In the genomic region with DNA sequence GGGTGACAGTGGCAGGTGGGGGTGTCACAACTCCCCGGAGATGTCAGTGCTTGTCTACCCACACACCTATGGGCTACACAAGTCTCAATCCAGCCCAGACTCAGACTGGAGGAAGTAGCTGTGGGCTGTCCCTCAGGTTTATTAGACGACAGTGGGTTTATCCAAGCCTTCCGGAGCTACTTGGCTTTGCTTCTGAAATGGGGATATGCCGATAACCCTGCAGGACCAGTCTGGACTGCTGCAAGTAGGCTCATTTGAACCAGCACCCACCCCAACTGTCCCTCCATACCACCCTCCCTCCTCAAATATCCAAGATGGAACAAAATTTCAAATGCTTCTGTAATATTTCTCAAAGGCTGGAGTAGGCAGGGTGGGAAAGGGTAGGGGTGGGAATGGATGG, we compare ENCODE assay signal across 10 mouse cellular contexts. TPM values are rescaled to one million over a fixed set of nuclear protein-coding genes. Genes with fewer than 3 reads are reported as not detected.
A peak's percentile ranks its signal among the peaks of the same experiment; 100 is the strongest.
DNase-seq lines count a peak whose midpoint lies in the region; ATAC-seq and TF ChIP-seq lines count a peak whose summit lies in the region.
"Had no signal": no experiment of that assay in that cellular context is flagged by ENCODE, and none has a peak within 500 bp of the region (broad histone marks: within the 10 kb centered on the region; RNA-seq: fewer than 3 reads in every experiment).

No protein-coding gene starts in this region.

- TF ChIP-seq CTCF in kidney, postnatal 0 days (IDR thresholded peaks at IDR 0.05; ENCODE audit: low read depth), result no peak

- H3K27me3 ChIP-seq in heart, embryonic 10.5 days (ENCODE audit: insufficient read depth, poor library complexity, severe bottlenecking), result peaks cover 85% of the 10 kb centered on the region
- H3K27me3 ChIP-seq in heart, embryonic 11.5 days (ENCODE audit: control insufficient read depth, insufficient read depth, low read length), result peaks cover 28% of the 10 kb centered on the region
- no peaks in the 10 kb centered on the region for H3K27me3 ChIP-seq in kidney, postnatal 0 days (ENCODE audit: insufficient read depth, low read length)
- H3K27me3 ChIP-seq in neural tube, embryonic 11.5 days (ENCODE audit: control insufficient read depth, insufficient read depth, low read length), result no peaks in the 10 kb centered on the region
- H3K27me3 ChIP-seq in neural tube, embryonic 15.5 days (replicated peaks), result no peaks in the 10 kb centered on the region
- H3K27me3 ChIP-seq in midbrain, embryonic 11.5 days (ENCODE audit: control insufficient read depth, insufficient read depth, low read length), result no peaks in the 10 kb centered on the region
- H3K27me3 ChIP-seq: hindbrain, embryonic 15.5 days had no signal

- no peaks in the 10 kb centered on the region for H3K36me3 ChIP-seq in heart, embryonic 10.5 days
- H3K36me3 ChIP-seq in heart, embryonic 11.5 days (ENCODE audit: control insufficient read depth, insufficient read depth, low read length), result no peaks in the 10 kb centered on the region
- H3K36me3 ChIP-seq in kidney, postnatal 0 days (ENCODE audit: insufficient read depth, low read length), result no peaks in the 10 kb centered on the region
- H3K36me3 ChIP-seq in neural tube, embryonic 11.5 days (ENCODE audit: control insufficient read depth, insufficient read depth, low read length), result no peaks in the 10 kb centered on the region
- H3K36me3 ChIP-seq in neural tube, embryonic 15.5 days, result no peaks in the 10 kb centered on the region
- no peaks in the 10 kb centered on the region for H3K36me3 ChIP-seq in midbrain, embryonic 11.5 days (ENCODE audit: control insufficient read depth, insufficient read depth, low read length)
- H3K36me3 ChIP-seq: hindbrain, embryonic 15.5 days; limb, embryonic 13.5 days had no signal

- ATAC-seq in heart, embryonic 11.5 days (replicated peaks; ENCODE audit: insufficient number of reproducible peaks, low FRiP score, low TSS enrichment), result no peak
- no peak for ATAC-seq in kidney, postnatal 0 days (replicated peaks; ENCODE audit: low FRiP score, low read depth)
- ATAC-seq in neural tube, embryonic 11.5 days (ENCODE audit: insufficient read depth, low FRiP score, low TSS enrichment), result no peak
- no peak for ATAC-seq in neural tube, embryonic 15.5 days (ENCODE audit: low FRiP score)
- ATAC-seq in midbrain, embryonic 11.5 days (ENCODE audit: low FRiP score), result no peak

- H3K4me3 ChIP-seq in heart, embryonic 10.5 days, result no peak overlapping the region
- no peak overlapping the region for H3K4me3 ChIP-seq in heart, embryonic 11.5 days (ENCODE audit: low read depth, low read length)
- H3K4me3 ChIP-seq in kidney, postnatal 0 days (replicated peaks; ENCODE audit: low read depth, low read length), result no peak overlapping the region
- no peak overlapping the region for H3K4me3 ChIP-seq in neural tube, embryonic 11.5 days (ENCODE audit: low read depth, low read length)
- H3K4me3 ChIP-seq in neural tube, embryonic 15.5 days (replicated peaks), result no peak overlapping the region
- H3K4me3 ChIP-seq in midbrain, embryonic 11.5 days (ENCODE audit: low read depth, low read length), result no peak overlapping the region
- H3K4me3 ChIP-seq: hindbrain, embryonic 15.5 days; limb, embryonic 13.5 days had no signal

- no peaks in the 10 kb centered on the region for H3K9me3 ChIP-seq in heart, embryonic 10.5 days
- H3K9me3 ChIP-seq in heart, embryonic 11.5 days (replicated peaks; ENCODE audit: control insufficient read depth, low read length), result no peaks in the 10 kb centered on the region
- H3K9me3 ChIP-seq in kidney, postnatal 0 days (replicated peaks; ENCODE audit: low read length), result no peaks in the 10 kb centered on the region
- H3K9me3 ChIP-seq in neural tube, embryonic 11.5 days (ENCODE audit: control insufficient read depth, low read length), result no peaks in the 10 kb centered on the region
- H3K9me3 ChIP-seq in neural tube, embryonic 15.5 days (replicated peaks), result no peaks in the 10 kb centered on the region
- H3K9me3 ChIP-seq in midbrain, embryonic 11.5 days (ENCODE audit: control insufficient read depth, low read length), result no peaks in the 10 kb centered on the region
- H3K9me3 ChIP-seq: hindbrain, embryonic 15.5 days; limb, embryonic 13.5 days had no signal

- DNase-seq in heart, embryonic 10.5 days (ENCODE audit: low spot score), result no peak
- no peak for DNase-seq in kidney, postnatal 0 days (ENCODE audit: low spot score)
- DNase-seq in kidney, adult 9 months, result no peak
- DNase-seq in neural tube, embryonic 11.5 days (ENCODE audit: low spot score), result no peak
- no peak for DNase-seq in midbrain, embryonic 11.5 days (ENCODE audit: low spot score, missing footprints)
- DNase-seq: thymus, postnatal 4 days had no signal

- no peak overlapping the region for H3K4me2 ChIP-seq in heart, embryonic 11.5 days
- peak overlapping the region; percentile 3; the same call in 1 of the 2 replicates for H3K4me2 ChIP-seq in kidney, postnatal 0 days (ENCODE audit: low read length)
- no peak overlapping the region for H3K4me2 ChIP-seq in neural tube, embryonic 11.5 days (ENCODE audit: low read depth)
- H3K4me2 ChIP-seq in neural tube, embryonic 15.5 days, result no peak overlapping the region
- no peak overlapping the region for H3K4me2 ChIP-seq in midbrain, embryonic 11.5 days
- H3K4me2 ChIP-seq: hindbrain, embryonic 15.5 days; limb, embryonic 13.5 days had no signal

- no peak overlapping the region for H3K9ac ChIP-seq in heart, embryonic 11.5 days (ENCODE audit: low read depth, low read length)
- H3K9ac ChIP-seq in kidney, postnatal 0 days (ENCODE audit: low read depth, low read length), result no peak overlapping the region
- H3K9ac ChIP-seq in neural tube, embryonic 11.5 days (ENCODE audit: low read length), result 0 out of 2 replicates have a peak overlapping the region, but pooled peaks have one; percentile 10
- no peak overlapping the region for H3K9ac ChIP-seq in neural tube, embryonic 15.5 days (replicated peaks)
- H3K9ac ChIP-seq in midbrain, embryonic 11.5 days (ENCODE audit: low read length), result no peak overlapping the region
- H3K9ac ChIP-seq: hindbrain, embryonic 15.5 days; limb, embryonic 13.5 days had no signal

- WGBS in heart, embryonic 10.5 days, result 70% methylated on average over 4 of the region's 4 CpGs
- 79% methylated on average over 4 of the region's 4 CpGs for WGBS in heart, embryonic 11.5 days (ENCODE audit: insufficient replicate concordance)
- 48% methylated on average over 4 of the region's 4 CpGs for WGBS in kidney, postnatal 0 days
- 85% methylated on average over 4 of the region's 4 CpGs for WGBS in neural tube, embryonic 11.5 days
- 88% methylated on average over 4 of the region's 4 CpGs for WGBS in neural tube, embryonic 15.5 days
- 85% methylated on average over 4 of the region's 4 CpGs for WGBS in midbrain, embryonic 11.5 days

- 0 out of 2 replicates have a peak overlapping the region, but pooled peaks have one; percentile 2 for H3K27ac ChIP-seq in heart, embryonic 10.5 days
- H3K27ac ChIP-seq in heart, embryonic 11.5 days (ENCODE audit: low read depth, low read length), result no peak overlapping the region
- peak overlapping the region; percentile 70 for H3K27ac ChIP-seq in kidney, postnatal 0 days
- no peak overlapping the region for H3K27ac ChIP-seq in neural tube, embryonic 11.5 days (ENCODE audit: low read depth, low read length)
- no peak overlapping the region for H3K27ac ChIP-seq in neural tube, embryonic 15.5 days (replicated peaks)
- H3K27ac ChIP-seq in midbrain, embryonic 11.5 days (ENCODE audit: low read depth, low read length), result no peak overlapping the region
- H3K27ac ChIP-seq: hindbrain, embryonic 15.5 days; limb, embryonic 13.5 days had no signal

- peaks cover 60% of the 10 kb centered on the region for H3K4me1 ChIP-seq in heart, embryonic 10.5 days
- H3K4me1 ChIP-seq in heart, embryonic 11.5 days (ENCODE audit: control insufficient read depth, insufficient read depth, low read length), result peaks cover 29% of the 10 kb centered on the region
- H3K4me1 ChIP-seq in kidney, postnatal 0 days (replicated peaks; ENCODE audit: insufficient read depth, low read length), result peaks cover 25% of the 10 kb centered on the region
- no peaks in the 10 kb centered on the region; the same call in 1 of the 2 replicates for H3K4me1 ChIP-seq in neural tube, embryonic 11.5 days (ENCODE audit: control insufficient read depth, insufficient read depth, low read length)
- peaks cover 26% of the 10 kb centered on the region for H3K4me1 ChIP-seq in neural tube, embryonic 15.5 days
- peaks cover 5% of the 10 kb centered on the region for H3K4me1 ChIP-seq in midbrain, embryonic 11.5 days (ENCODE audit: control insufficient read depth, insufficient read depth, low read length)

RNA-seq across cellular contexts. Expression of gene Bcdin3d, which starts 23.8 kb away (rescaled TPM):
- 11.8 and 13.7 TPM in 2 replicates for polyA plus RNA-seq in heart, embryonic 10.5 days (2016; fragmentation: Nextera tagmentation; extraction: Ambion mirVana)
- polyA plus RNA-seq in heart, embryonic 11.5 days (2014; fragmentation: Nextera tagmentation; extraction: Ambion mirVana), result 11.9 TPM in 2 replicates
- 16.1 and 16.3 TPM in 2 replicates for polyA plus RNA-seq in kidney, postnatal 0 days (2015; fragmentation: Nextera tagmentation; extraction: Ambion mirVana)
- 17.6 and 18.1 TPM in 2 replicates for polyA plus RNA-seq in neural tube, embryonic 11.5 days (2014; fragmentation: Nextera tagmentation; extraction: Ambion mirVana)
- polyA plus RNA-seq in neural tube, embryonic 15.5 days (2015; fragmentation: Nextera tagmentation; extraction: Ambion mirVana), result 17.0 and 19.0 TPM in 2 replicates
- polyA plus RNA-seq in midbrain, embryonic 11.5 days (2014; fragmentation: Nextera tagmentation; extraction: Ambion mirVana), result 19.5 and 19.7 TPM in 2 replicates

RNA-seq across cellular contexts. Expression of gene Faim2, which starts 29.6 kb away (rescaled TPM):
- polyA plus RNA-seq in heart, embryonic 10.5 days (2016; fragmentation: Nextera tagmentation; extraction: Ambion mirVana), result 0.59 and 0.68 TPM in 2 replicates
- polyA plus RNA-seq in heart, embryonic 11.5 days (2014; fragmentation: Nextera tagmentation; extraction: Ambion mirVana), result 0.40 and 0.51 TPM in 2 replicates
- polyA plus RNA-seq in kidney, postnatal 0 days (2015; fragmentation: Nextera tagmentation; extraction: Ambion mirVana), result 0.26 and 0.36 TPM in 2 replicates
- polyA plus RNA-seq in neural tube, embryonic 11.5 days (2014; fragmentation: Nextera tagmentation; extraction: Ambion mirVana), result 1.5 and 2.3 TPM in 2 replicates
- 50.7 and 57.5 TPM in 2 replicates for polyA plus RNA-seq in neural tube, embryonic 15.5 days (2015; fragmentation: Nextera tagmentation; extraction: Ambion mirVana)
- 0.81 and 1.1 TPM in 2 replicates for polyA plus RNA-seq in midbrain, embryonic 11.5 days (2014; fragmentation: Nextera tagmentation; extraction: Ambion mirVana)

RNA-seq across cellular contexts. Expression of gene Nckap5l, which starts 40.8 kb away (rescaled TPM):
- polyA plus RNA-seq in heart, embryonic 10.5 days (2016; fragmentation: Nextera tagmentation; extraction: Ambion mirVana), result 10.7 and 12.8 TPM in 2 replicates
- polyA plus RNA-seq in heart, embryonic 11.5 days (2014; fragmentation: Nextera tagmentation; extraction: Ambion mirVana), result 9.0 and 9.1 TPM in 2 replicates
- 6.5 and 8.0 TPM in 2 replicates for polyA plus RNA-seq in kidney, postnatal 0 days (2015; fragmentation: Nextera tagmentation; extraction: Ambion mirVana)
- polyA plus RNA-seq in neural tube, embryonic 11.5 days (2014; fragmentation: Nextera tagmentation; extraction: Ambion mirVana), result 14.9 TPM in 2 replicates
- 12.4 and 13.0 TPM in 2 replicates for polyA plus RNA-seq in neural tube, embryonic 15.5 days (2015; fragmentation: Nextera tagmentation; extraction: Ambion mirVana)
- polyA plus RNA-seq in midbrain, embryonic 11.5 days (2014; fragmentation: Nextera tagmentation; extraction: Ambion mirVana), result 8.0 and 9.4 TPM in 2 replicates

Comparison
In these comparisons a context has a peak if more than half of its experiments do, and no peak if none do; other contexts are left out.
1. H3K27ac ChIP-seq: peak in heart, embryonic 10.5 days (single experiment) and kidney, postnatal 0 days (single experiment); none in heart, embryonic 11.5 days (single experiment), neural tube, embryonic 11.5 days (single experiment), neural tube, embryonic 15.5 days (single experiment) and midbrain, embryonic 11.5 days (single experiment).
2. RNA of gene Faim2, which starts 29.6 kb away (polyA plus RNA-seq): 50.7 to 57.5 TPM in neural tube, embryonic 15.5 days; 1.5 to 2.3 TPM in neural tube, embryonic 11.5 days, 0.81 to 1.1 TPM in midbrain, embryonic 11.5 days, 0.59 to 0.68 TPM in heart, embryonic 10.5 days, 0.40 to 0.51 TPM in heart, embryonic 11.5 days and 0.26 to 0.36 TPM in kidney, postnatal 0 days; every median in the first group is over 10 times any median in the second.